Mouse (Mus musculus) embryo, embryonic 11.5 days (tissue): ENCODE measurements around the gene Samsn1.
"Not testable (repeated sequence)": the region's sequence is repeated elsewhere in the genome, so short reads cannot be mapped to it uniquely, and the experiment has no call there.

ENCODE experiments used
- DNase-seq: peaks from one replicate; pipeline ENCODE4 v3.0.0-alpha.2; 2012; ENCODE audit warnings: low read depth, low spot score

Samsn1 gene

GRCm38 (mm10) chr16:75877170-75877569, 144.9 kb downstream of the Samsn1 start:
- DNase-seq: no peak

- DNase-seq: no peak
Observed at GRCm38 (mm10) chr16:75875896-75876295, 146.2 kb downstream of the Samsn1 start.

DNA sequence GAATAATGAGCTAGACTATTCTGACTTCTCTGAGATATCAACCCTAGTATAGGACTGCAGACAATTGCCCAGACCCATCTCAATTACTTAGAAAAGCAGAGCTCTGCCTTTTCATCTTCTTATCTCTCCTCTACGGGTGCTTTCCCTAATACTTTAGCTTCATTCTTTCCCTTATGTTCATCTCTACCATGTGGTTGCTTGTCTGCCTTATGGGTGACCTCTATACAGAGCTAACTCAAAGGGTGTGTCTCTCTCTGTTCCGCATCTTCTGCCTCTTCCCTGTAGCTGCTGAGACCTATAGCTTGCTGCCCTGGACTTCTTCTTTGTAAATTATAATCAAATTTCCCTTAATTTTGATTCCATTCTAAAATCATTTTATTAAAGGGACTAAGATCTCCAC, 147.6 kb downstream of the Samsn1 start:
- no peak for DNase-seq

DNA sequence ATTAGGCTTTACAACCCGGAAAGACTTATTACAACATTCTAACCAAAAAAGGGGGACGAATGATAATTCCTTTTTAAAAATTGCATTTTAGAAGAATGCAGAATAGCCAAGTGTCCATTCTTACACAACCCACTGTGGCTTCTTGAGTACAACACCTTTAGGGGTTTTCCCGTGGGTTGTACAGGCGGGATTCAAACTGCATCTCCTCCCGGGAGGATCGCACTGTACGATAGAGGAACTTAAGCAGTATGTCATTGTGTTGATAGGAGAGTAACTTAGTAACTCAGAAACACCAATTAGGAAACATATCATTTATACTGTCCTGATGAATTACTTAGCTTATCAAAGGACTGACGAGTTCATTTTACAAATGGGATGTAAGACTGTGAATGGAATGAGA, 149.8 kb downstream of the Samsn1 start:
- no peak for DNase-seq

DNA sequence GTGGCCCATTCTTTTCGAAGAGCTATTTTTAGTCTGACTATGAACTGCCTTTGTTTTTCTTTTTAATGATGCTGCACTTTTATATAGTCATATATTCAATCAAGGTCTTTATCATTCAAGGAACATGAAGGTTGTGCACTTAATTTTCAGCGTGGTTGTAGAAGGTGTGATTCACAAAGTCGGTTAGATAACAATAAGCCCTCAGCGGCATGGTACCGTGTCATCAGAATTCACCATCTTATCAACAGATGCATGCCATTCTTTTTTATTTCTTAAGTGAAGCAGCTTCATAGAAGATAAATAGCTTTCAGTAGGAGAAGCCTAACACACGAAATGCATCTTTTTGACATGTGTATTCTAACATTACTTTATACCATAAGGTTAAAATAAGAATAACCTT, 154.7 kb downstream of the Samsn1 start:
- DNase-seq: no peak

- no peak for DNase-seq
Observed at GRCm38 (mm10) chr16:75865505-75865904, 156.6 kb downstream of the Samsn1 start.

DNA sequence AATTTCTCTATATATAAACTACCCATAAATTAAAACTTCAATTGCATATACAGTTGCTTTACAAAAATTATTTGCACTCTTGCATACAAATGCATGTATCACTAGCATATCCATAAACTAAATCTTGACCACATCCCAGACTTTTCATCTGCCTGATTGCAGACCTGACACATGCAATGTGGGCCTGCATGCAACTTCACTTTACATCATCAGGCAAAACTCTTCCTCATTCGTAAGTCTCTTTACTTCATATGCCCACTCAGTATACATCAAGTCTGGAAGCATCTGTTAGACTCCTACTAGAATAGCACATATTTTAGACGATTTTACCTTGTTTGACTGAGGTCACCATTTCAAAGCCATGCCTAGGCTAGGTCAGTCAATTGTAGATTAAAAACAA, 157.4 kb downstream of the Samsn1 start:
- no peak for DNase-seq

DNA sequence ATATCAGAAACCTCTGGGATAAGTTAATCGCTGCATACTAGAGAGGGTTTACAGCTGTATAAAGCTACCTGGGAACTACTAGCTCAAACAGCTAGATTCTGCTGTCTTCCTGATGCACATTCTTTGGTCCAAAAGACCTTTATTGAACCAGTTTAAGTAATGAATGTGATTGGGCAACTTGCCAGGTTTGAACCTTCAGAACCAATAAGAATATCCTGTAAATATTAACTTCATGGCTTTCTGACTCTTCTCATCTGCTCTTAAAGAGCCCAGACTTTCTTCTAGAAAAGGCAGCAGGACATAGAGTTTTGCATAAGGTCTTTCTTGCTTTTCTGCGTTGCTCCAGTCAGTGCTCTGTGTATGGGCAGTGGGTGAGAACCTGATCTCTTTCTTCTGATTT, 165.7 kb downstream of the Samsn1 start:
- no peak for DNase-seq

GRCm38 (mm10) chr16:75855402-75855801, 166.7 kb downstream of the Samsn1 start:
- no peak for DNase-seq

DNA sequence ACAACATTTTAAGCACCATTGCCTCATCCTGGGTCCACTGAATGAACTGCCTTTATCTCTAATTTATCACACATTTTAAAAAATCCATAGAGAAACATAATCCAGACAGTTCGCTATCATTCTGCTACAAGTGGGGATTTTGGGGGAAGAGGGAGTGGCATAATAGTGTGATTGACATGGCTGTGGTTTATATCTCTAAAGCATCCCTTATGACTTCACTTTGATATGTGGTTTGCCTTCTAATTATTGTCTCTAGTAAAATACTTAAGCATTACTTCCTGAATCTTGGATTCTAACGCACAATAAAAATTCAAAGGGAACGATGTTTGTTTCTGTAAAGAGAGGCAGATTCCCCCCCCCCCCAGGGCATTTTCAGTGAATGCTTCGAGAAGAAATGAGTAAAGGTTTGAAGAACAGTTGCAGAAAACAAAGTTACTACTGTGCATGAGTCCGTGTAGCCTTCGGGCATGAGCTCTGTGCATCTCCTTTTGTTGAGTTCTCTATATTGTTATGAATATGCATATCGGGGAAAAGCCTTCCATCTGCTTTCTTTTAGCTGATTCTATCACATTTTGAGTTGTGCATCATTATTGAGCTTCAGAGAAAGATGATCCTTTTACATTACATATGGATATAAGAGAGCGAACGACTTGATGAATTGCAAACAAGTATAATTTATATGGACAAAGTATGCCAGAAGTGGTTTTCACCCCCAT, 168.4 kb downstream of the Samsn1 start:
- no peak for DNase-seq

DNA sequence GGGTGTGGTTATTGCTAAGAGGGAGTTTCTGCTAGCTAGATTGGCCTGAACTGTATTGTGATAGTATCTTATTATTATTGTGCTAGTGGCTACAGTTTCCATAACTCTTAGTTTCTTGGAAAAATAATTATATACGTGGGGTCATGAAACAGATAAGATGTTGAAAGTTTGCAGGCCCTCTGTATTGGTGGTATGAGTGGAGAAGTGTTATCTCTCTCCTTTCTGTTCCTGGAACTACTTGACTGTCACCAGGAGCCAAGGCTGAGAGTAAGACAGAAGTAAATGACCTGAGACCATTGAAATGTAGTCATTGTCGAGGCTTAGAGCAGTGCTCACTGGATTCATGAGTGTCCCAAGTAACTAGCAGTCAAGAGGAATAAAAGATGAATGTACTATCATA, 169.6 kb downstream of the Samsn1 start:
- DNase-seq: no peak

GRCm38 (mm10) chr16:75849039-75849438, 173.0 kb downstream of the Samsn1 start:
- DNase-seq: no peak

DNA sequence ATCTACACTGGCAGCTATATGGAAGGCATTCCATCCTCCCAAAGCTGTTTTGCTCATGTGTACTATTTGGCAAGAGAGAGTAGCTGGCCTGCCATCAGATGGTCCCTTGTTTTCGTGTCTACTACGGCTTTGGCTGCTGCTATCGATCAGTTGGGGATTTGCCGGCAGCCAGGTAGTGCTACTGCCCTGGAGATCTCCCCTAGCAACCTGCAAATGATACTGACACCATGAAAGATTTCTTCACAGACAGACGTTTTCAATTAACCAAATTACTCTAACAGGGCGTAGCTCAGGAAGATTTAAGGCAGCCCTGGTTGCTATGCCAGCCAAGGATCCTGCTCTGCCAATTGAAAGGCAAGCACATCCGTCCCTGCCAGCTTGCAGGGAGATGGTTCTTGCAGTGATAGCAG, 178.4 kb downstream of the Samsn1 start:
- no peak for DNase-seq

DNA sequence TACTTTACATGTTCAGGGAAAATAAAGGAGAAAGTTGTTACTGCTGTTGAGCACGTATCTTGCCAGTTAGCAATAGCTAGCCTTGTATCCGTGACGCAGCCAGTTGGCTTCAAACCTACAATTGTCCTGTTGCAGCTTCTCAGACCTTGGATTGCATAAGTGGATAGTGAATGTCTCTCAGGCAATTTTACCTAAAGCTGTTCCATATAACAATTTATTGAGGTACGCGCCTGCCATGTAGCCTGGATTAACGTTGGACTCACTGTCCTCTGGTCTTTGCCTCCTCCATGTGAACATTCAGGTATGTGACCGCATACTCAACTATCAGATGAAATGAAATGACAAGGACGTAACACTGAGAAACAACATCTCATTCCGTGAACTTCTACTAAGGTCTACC, 179.1 kb downstream of the Samsn1 start:
- no peak for DNase-seq

DNA sequence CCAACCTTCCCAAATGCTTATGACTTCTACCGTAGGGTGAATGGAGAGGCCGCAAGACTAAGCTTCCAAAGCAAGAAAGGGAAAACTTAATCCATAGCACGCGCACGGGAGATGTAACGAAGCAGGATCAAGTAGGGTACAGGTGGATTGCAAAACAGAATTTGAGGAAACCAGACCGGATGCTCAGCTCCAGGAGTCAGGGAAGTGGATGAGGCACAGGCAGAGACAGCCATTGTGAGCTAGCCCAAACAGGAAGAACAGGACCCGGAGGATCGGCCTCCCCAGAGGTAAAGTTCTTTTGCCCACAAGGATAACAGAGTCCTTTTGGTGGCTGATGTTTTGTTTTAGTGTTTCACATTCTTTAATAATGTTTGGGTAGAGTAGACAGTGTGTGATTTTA, 179.5 kb downstream of the Samsn1 start:
- no peak for DNase-seq

DNA sequence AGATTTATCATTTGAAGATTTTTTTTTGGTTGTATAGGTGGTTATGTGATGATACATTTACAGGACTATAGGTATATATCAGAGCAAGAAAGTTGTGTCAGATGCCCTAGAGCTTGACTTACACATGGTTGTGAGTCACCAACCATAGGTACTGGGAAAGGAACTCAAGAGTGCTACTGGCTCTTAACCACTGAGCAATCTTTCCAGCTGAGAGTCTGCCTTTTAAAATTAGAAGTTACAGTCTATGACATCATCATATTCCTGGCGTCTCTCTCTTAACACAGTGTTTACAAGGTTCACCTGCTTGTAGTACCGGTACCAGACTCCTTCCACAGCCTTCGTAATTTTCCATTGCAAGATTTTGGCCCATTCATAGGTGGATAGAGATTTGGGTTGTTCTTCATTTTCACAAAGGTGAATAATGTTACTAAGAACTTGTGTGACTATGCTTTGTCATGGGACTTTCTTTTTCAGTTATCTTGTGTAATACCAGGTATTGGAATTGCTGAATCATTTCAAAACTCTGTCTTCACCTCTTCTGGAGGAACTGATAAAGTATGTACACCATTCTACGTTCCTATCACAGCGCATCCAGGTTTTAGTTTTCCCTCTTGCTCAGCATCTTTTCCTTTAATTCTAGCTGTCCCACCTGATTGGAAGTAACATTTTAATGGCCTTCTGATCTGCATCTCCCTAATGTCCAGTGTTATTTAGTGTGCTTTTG, 184.2 kb downstream of the Samsn1 start:
- no peak for DNase-seq

DNA sequence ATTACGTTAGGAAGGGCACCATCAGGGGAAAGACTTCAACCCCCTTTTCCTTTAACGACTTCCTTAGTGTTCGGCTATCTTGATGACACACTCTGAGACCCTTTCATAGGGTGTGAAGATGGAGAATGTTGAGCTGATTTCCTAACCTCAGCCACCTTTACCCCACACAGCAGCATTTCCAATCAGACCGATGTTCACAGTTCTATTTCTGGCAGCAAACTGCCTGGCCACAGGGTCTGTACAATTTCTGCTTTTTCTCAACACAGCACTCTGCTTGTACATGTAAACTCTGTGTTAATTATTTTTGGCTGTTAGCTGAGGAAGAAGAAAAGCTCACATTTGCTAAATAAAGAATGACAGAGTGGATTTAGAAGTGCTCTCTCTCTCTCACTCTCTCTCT, 190.7 kb downstream of the Samsn1 start:
- DNase-seq: no peak

DNA sequence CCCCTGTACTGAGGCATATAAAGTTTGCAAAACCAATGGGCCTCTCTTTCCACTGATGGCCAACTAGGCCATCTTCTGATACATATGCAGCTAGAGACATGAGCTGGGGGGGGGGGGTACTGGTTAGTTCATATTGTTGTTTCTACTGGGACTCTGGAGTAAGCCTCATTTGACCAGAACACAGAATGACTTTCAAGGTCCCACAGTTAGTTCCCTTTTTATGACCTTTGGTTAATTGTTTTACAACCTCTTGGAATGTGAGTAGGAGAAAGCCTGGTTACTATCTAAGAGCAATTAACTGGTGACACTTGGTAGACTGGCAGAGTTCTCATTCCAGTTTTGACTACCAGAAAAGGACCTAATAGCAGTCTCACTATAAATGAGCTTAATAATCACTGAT, 195.1 kb downstream of the Samsn1 start:
- DNase-seq: not testable (repeated sequence)

DNA sequence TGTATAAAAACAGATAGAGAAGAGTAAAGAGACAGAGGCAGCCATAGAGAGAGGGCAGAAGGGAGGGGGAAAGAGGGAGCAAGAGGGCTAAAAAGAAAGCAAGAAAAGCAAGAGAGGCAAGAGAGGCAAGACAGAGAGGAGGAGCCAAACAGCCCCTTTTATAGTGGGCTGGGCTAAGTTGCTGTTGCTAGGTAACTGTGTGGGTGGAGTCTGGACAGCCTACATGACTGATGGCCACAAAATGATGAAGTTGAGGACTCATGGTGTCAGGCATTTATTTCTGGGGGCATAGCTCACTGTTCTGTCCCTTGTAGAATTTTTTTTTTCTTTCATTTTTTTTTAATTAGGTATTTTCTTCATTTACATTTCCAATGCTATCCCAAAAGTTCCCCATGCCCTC, 195.6 kb downstream of the Samsn1 start:
- no peak for DNase-seq

- no peak for DNase-seq
Observed at GRCm38 (mm10) chr16:75823226-75823625, 198.9 kb downstream of the Samsn1 start.

DNA sequence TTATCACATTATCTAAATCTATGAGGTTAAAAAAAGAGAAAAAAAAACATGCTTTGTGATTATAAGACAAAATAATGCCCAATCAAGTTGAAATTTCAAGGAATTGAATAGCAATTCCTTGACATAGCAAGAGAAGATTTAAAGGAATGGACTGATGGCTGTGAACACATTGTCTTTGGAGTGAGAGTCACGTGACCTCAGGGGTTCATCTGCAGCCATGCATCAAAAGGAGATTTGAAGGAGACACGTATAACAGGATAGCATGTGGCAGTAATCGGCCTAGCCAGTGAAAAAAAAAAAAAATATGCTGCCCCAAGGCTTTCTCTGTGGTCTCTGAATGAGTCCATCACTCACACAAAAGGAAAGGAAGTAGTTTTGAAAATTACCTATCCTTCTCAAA, 201.1 kb downstream of the Samsn1 start:
- no peak for DNase-seq
